Mouse (Mus musculus): ENCODE data around the gene Pmm2.
A peak's percentile ranks its signal among the peaks of the same experiment; 100 is the strongest.

Gene Pmm2

DNA sequence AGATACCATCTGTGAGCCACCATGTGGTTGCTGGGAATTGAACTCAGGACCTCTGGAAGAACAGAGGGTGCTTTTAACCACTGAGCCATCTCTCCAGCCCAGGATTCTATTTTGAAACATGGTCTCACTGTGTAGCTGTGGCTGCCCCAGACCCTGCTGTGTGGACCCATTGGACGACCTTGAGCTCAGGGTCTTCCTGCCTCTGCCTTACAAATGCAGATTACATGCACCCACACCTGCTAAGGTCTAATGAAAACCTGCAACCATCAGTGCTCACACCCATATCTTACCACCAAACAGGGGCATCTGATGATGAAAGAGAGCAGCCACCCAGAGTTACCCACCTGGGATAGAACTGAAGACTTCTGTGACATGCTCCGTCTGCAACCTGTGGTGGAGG is 18.8 kb downstream of the Pmm2 start:
- no peak for DNase-seq (ENCODE audit: low spot score in 2 of 2)

- DNase-seq (ENCODE audit: low spot score in 2 of 2) = no peak
These were observed 20.9 kb downstream of the Pmm2 start for GRCm38 (mm10) chr16:8658349-8658748.

GRCm38 (mm10) chr16:8658764-8659163 is 21.3 kb downstream of the Pmm2 start:
- DNase-seq (ENCODE audit: low spot score in 2 of 2) = no peak

- DNase-seq (ENCODE audit: low spot score in 2 of 2) = no peak
These were observed 25.5 kb downstream of the Pmm2 start for GRCm38 (mm10) chr16:8663022-8663421.

DNA sequence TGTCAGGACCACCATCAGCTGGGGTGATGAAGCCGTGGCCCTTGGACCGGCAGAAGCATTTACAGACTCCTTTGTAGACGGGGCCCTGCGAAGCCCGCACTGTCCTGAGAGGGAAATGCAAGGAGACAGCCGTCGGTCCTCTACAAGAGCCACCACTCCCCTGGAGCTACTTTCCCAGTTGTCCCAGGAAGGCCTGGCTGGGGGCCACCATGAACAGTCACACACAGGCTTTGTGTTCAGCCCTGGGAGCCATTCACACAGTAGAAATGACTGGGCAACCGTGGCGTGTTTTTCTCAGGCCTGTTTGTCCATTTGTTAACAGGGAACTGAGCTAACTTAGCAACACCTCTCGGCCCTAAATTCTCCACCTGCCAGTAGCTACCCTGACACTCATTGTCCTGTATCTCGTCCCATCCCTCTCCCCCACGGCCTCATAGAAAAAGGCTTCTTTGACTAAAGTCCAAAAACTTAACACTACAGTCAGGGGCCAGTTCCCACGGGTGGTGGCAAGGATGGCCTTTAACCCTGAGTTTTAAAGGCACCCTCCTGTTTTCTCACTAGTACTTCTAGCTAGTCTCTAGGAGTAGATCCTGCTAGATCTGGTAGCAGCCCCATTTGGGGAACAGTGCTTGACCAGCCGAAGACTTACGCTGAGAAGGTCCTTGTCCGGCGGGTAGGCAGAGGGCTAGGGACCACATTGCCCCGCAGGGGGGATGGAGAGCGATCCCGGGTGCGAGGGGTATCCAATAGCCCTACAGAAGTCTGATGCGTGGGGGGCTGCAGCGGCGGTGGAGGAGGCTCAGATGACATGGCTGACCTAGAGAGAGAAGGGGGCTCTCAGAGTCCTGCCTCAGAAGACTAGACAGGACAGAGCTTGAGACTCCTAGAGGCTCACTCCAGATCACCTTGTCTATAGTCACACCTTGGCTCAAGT is 26.4 kb downstream of the Pmm2 start:
- no peak for DNase-seq (ENCODE audit: low spot score in 2 of 2)

DNA sequence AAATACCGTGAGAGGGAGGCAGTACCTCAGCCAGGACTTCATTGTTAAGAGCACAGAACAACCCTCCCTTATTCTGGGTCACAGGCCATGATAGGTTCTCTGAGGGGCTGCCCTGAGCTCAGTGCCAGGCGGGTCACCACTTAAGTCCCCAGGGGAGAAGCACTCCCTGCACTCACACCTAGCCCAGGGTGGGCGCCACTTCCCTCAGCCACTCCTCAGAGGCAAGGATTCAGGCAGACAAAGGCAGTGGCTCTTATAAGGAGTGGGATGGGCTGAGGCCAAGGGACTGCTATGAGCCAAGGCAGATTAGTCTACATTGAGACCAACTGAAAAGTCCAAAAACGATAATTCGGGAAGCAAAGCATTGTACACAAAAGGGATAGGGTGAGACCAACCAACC is 27.9 kb downstream of the Pmm2 start:
- no peak for DNase-seq (ENCODE audit: low spot score in 2 of 2)

DNA sequence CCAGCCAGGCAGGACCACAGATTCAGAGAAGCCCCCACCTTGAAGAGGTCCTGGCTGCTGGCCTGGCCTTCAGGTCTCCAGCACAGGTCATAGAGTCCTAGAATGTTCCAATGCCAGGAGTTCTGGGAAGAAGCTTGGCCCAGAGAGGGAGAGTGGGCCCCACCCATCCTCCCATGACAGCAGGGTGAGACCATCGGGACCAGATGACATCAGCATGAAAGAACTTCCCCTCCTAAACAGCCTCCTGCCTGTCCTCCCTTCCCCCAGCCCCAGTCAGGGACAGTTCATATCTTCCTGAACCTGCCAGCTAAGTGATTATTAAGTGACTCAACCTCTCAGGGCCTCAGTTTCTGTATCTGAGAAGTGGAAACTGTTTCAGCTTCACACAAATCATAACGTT is 29.0 kb downstream of the Pmm2 start:
- no peak for DNase-seq (ENCODE audit: low spot score in 2 of 2)

DNA sequence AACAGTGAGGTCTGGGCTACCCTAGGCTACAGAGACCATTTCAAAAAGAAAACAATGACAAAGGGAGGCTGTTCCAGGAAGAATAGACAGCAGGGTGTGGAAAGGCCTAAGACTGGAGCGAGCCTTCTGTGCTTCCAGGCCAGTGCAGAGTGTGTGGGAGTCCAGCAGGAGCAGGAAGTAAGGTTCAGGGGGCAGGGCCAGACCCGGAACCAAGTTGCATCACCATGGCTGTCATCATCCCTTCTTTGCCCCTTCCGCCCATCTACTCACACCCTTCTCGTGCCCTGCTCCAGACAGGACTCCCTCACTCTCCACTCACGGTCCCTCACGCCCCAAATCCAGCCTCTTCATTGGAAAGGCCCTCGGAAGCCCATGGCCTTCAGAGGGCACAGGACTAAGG is 29.8 kb downstream of the Pmm2 start:
- no peak for DNase-seq (ENCODE audit: low spot score in 2 of 2)

DNA sequence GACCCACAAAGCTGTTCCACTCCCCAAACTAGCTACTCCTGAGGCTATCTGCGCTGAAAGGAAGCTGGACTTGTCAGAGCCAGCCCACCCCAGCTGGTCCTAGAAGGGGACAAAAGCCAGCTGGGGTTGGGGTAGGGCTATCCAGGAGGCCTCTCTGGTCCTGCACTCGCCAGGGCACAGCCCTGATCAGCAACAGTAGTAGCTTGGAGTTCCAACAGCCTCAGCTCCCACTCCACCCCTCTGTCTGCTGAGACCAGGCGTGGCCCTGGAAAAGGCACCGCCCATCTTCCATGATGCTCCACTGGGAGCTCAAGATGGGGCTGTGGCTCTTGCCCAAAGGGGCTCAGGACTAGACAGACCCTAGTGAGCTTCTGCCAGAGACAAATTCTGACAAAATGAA is 30.3 kb downstream of the Pmm2 start:
- no peak for DNase-seq (ENCODE audit: low spot score in 2 of 2)

DNA sequence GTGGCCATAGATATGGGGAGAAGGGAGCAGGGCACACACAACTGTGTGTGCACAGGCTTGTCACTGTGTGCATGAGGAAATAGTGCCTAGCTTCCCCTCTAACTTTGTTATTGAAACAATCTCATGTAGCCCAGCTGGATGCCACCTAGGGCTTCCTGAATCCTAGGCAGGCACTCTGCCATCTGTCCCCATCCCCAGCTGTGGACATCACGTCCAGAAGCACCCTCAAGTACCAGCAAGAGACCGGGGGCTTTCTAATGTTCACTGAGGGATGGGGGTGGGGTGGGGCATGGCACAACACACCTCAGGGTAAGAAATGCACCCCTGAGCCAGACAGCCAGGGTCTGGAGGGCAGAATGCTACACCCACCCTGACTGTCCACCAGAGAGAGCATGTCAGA is 30.9 kb downstream of the Pmm2 start:
- DNase-seq (ENCODE audit: low spot score in 2 of 2) = no peak

GRCm38 (mm10) chr16:8669432-8669831 is 32.0 kb downstream of the Pmm2 start:
- DNase-seq (ENCODE audit: low spot score in 2 of 2) = no peak

DNA sequence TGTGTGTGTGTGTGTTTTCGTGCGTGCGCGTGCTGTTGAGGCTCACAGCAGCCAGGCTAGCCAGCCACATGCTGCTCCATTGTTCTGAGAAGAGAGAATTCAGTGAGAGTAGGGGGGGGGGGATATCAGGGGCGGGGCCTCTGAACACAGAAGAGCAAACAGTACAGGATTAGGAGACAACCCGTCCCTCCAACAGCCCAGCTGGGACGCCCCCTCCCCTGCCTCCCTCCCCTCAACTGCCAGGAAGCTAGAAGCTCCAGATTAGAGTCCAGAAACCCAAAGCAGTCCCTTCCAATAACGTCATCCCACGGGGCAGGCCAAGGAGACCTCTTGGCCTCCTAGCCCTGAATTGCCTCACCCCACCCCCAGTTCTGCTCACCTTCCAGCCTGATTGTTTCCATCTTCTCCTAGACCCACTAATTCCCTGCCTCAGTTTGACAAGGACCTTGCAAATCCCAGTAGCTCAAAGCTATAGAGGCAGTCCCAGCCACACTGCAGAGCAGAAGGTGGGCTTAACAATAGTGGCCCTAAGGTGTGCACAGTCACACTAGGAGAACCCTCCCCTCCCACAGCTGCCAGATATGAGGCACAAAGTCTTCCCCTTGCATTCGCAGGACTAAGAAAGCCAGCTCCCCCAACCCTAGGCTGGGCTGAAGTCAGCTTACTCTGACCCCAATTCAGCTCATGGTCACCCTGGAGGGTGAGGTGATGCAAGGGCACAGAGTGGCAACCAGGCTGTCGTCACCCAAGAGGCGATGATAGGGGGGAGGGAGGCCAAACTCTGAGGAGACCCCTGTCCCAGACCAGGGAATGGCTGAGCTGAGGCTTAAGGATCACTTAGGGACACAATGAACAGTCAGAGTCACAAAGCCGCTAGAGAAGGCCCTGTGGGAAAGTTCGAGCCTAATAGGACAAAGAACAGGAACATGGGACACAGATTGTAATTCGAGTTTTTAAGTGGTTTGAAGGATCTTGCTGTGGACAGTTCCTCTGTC is 32.9 kb downstream of the Pmm2 start:
- no peak for DNase-seq (ENCODE audit: low spot score in 2 of 2)

GRCm38 (mm10) chr16:8671551-8672349 is 34.3 kb downstream of the Pmm2 start, which contains the start of gene Carhsp1:
Gene Carhsp1 (minus strand): TSS chr16:8672155.
- DNase-seq (ENCODE audit: low spot score in 2 of 2) = peak; percentile 98 to 99

- DNase-seq (ENCODE audit: low spot score in 2 of 2) = no peak
These were observed 34.8 kb downstream of the Pmm2 start for GRCm38 (mm10) chr16:8672350-8672687.

DNA sequence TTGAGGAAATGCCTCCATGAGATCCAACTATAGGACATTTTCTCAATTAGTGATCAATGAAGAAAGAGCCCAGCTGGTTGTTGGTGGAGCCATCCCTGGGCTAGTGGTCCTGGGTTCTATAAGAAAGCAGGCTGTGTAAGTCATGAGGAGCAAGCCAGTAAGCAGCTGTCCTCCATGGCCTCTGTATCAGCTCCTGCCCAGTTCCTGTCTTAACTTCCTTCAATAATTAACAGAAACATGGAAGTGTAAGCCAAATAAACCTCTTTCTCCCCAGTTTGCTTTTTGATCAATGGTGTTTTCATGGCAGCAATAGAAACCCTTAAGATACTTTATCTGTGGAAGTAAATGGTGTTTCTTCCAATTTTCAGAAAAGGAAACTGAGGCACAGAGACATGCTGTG is 35.3 kb downstream of the Pmm2 start:
- DNase-seq (ENCODE audit: low spot score in 2 of 2) = no peak

DNA sequence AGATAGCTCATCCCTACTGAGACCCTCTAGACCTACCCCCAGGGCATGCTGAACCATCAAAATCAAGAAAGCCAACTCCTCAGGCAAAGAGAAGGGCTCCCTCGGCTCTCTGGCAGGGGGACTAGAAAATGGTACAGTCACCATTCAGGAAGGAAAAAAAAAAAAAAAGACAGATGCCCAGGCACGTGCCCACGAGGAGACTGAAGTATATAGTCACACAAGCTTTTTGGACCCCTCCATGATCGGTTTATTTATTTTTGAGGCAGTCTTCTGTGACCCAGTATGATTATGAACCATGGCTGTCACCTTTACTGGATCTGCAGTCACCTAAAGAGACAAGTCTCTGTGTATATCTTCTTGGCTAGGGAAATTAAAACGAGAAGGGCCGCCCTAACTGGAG is 35.9 kb downstream of the Pmm2 start:
- DNase-seq (ENCODE audit: low spot score in 2 of 2) = no peak

- peak; percentile 70 to 84 for DNase-seq (ENCODE audit: low spot score in 2 of 2)
These were observed 36.7 kb downstream of the Pmm2 start for GRCm38 (mm10) chr16:8674165-8674564.

- peak in 1 of 2 experiments; percentile 71 for DNase-seq (ENCODE audit: low spot score in 2 of 2)
These were observed 38.1 kb downstream of the Pmm2 start for GRCm38 (mm10) chr16:8675559-8675958.

GRCm38 (mm10) chr16:8676228-8676627 is 38.8 kb downstream of the Pmm2 start:
- DNase-seq (ENCODE audit: low spot score in 2 of 2) = peak in 1 of 2 experiments; percentile 52

GRCm38 (mm10) chr16:8676800-8677199 is 39.3 kb downstream of the Pmm2 start:
- peak; percentile 80 to 88 for DNase-seq (ENCODE audit: low spot score in 2 of 2)

DNA sequence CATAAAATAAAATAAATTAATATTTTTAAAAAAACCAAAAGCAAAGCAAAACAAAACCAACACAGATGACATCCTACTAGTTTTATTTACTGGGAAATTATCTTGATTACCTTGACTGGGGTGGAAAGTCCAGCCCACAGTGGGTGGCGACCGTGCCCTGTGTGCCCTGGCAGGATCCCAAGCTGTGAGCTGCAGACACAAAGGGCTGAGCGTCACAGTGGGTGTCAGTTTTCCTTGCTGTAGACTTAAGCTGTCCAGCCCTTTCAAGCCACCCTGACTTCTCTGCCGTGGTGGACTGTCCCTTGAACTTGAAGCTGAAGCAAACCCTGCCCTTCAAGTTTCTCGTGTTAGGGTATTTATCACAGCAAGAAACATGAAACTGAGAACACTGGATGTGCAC is 40.6 kb downstream of the Pmm2 start:
- DNase-seq (ENCODE audit: low spot score in 2 of 2) = peak; percentile 74 to 82

DNA sequence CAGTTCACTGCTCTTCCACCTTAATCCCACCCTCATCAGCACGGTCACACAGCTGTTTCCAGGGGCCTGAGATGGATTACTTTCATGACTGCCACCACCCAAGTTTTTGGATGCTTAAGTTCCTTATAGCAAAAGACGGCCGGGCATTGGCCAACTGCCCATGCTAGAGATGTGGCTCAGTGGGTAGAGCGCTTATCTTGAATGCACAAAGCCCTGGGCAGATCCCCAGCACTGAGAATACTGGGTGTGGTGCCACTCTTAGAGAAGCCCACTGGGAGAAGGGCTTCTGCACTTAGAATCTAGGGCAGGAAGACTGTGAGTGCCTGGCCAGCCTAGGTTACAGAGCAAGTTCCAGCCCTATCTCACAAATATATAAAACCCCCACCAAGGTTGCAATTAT is 41.2 kb downstream of the Pmm2 start:
- peak; percentile 82 for DNase-seq (ENCODE audit: low spot score in 2 of 2)
